Mouse (Mus musculus) intestine, postnatal 0 days (tissue): ENCODE data around the gene Smim20. TPM values are rescaled to one million over a fixed set of nuclear protein-coding genes. Genes with fewer than 3 reads are reported as not detected.

ENCODE experiments used
- ATAC-seq: fragments of 200-750 bp; cut with Nextera tagmentation; 2 replicates; pipeline ENCODE4 v1.8.0; 2017; ENCODE audit warnings: mild to moderate bottlenecking, moderate TSS enrichment, moderate library complexity
- H3K27ac ChIP-seq: fragments of 300-500 bp; sonication (generic); 2 replicates; pipeline ENCODE4 v1.5.1; 2014; ENCODE audit warnings: mild to moderate bottlenecking, low read depth, low read length, moderate library complexity
- H3K27me3 ChIP-seq: fragments of 300-500 bp; sonication (generic); replicated peaks from 2 replicates; pipeline ENCODE4 v1.6.1; 2014; ENCODE audit warnings: low read length, mixed read lengths; ENCODE audit not compliant: control insufficient read depth, insufficient read depth
- H3K36me3 ChIP-seq: fragments of 300-500 bp; sonication (generic); 2 replicates; pipeline ENCODE4 v1.6.1; 2014; ENCODE audit warnings: mild to moderate bottlenecking, moderate library complexity; ENCODE audit not compliant: control insufficient read depth, insufficient read depth
- H3K4me1 ChIP-seq: fragments of 300-500 bp; sonication (generic); replicated peaks from 2 replicates; pipeline ENCODE4 v1.6.1; 2014; ENCODE audit warnings: antibody characterized with exemption, low read length, mixed read lengths; ENCODE audit not compliant: control insufficient read depth, insufficient read depth
- H3K4me2 ChIP-seq: fragments of 300-500 bp; sonication (generic); replicated peaks from 2 replicates; pipeline ENCODE4 v1.6.1; 2014; ENCODE audit warnings: low read depth, mild to moderate bottlenecking, moderate library complexity
- H3K4me3 ChIP-seq: fragments of 300-500 bp; sonication (generic); 2 replicates; pipeline ENCODE4 v1.5.1; 2014; ENCODE audit warnings: low read depth, low read length
- H3K9ac ChIP-seq: fragments of 300-500 bp; sonication (generic); 2 replicates; pipeline ENCODE4 v1.6.1; 2014; ENCODE audit warnings: mild to moderate bottlenecking, low read depth, low read length
- H3K9me3 ChIP-seq: fragments of 300-500 bp; sonication (generic); 2 replicates; pipeline ENCODE4 v1.6.1; 2016; ENCODE audit warnings: mixed run types; ENCODE audit not compliant: control insufficient read depth
- CTCF ChIP-seq: sonication (generic); IDR thresholded peaks from 2 replicates; pipeline ENCODE4 v1.5.1; 2016; ENCODE audit warnings: low read depth, mild to moderate bottlenecking, control low read depth, antibody characterized with exemption, moderate library complexity
- WGBS: fragments of 180-500 bp; shearing (Covaris S2); extraction: QIAGEN DNeasy Blood & Tissue Kit; methylation state at CpG from one replicate; pipeline ENCODE4 v1.1.7; 2014; 5-methylcytosine and 5-hydroxymethylcytosine counted together
- polyA plus RNA-seq: library from polyadenylated mRNA; unstranded; fragments of >200 nt; fragmentation: Nextera tagmentation; extraction: Ambion mirVana; gene quantifications from 2 replicates; pipeline ENCODE4 v1.2.1, GENCODE M21; 2015

The Smim20 gene
- polyA plus RNA-seq, 1 experiment from 2014 or later = 162 TPM

DNA sequence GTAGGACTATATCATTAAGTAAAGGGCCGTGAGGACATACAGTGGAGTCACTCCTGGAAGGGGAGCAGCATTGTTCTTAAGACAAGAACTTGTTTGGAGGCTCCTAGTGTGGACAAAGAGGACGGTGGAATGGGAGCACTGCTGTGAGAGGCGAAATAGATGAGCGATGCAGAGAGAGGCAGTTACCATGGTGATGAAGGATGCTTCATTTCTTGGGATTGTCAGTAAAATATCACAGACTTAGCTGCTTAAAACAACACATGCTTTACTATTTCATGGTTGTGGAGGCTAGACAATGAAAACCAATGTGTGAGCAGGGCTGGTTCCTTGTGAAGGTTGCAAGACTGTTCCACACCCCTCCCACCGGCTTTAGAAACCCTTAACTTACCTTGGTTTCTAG lies 27.7 kb downstream of the Smim20 start:
- no peaks in the 10 kb centered on the region for H3K9me3 ChIP-seq
- no peak for TF ChIP-seq CTCF
- no peaks in the 10 kb centered on the region for H3K36me3 ChIP-seq
- no peaks in the 10 kb centered on the region for H3K27me3 ChIP-seq
- ATAC-seq = no peak
- H3K4me2 ChIP-seq = no peak overlapping the region
- no peak overlapping the region for H3K9ac ChIP-seq
- no peak overlapping the region for H3K27ac ChIP-seq
- 96% methylated on average over 5 of the region's 5 CpGs for WGBS
- H3K4me1 ChIP-seq = no peaks in the 10 kb centered on the region
- H3K4me3 ChIP-seq = no peak overlapping the region

DNA sequence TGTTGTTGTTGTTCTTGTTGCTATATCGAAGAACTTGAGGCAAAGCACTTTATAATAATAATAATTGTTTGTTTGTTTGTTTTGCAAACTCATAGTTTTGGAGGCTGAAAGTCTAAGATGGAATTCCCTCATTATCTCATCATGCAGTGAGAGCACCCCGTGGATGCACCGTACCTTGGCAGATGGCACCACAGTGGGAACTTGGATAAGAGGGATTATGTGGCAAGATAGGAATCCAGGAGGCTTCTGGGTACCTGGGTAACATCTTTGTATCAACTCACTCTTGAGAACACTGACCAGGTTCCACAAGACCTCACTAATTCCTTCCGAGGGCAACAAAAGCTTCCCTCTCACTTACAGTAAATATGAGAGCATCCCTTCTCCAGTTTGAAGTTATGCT lies 30.1 kb downstream of the Smim20 start:
- Histone ChIP-seq H3K9me3 (no peaks in the 10 kb centered on the region), H3K4me2 (no peak overlapping the region), H3K9ac (no peak overlapping the region), H3K36me3 (no peaks in the 10 kb centered on the region), H3K4me3 (no peak overlapping the region), H3K27ac (no peak overlapping the region), H3K4me1 (no peaks in the 10 kb centered on the region), H3K27me3 (no peaks in the 10 kb centered on the region)
- no peak for ATAC-seq
- no peak for TF ChIP-seq CTCF
- 94% methylated on average over 4 of the region's 4 CpGs for WGBS

DNA sequence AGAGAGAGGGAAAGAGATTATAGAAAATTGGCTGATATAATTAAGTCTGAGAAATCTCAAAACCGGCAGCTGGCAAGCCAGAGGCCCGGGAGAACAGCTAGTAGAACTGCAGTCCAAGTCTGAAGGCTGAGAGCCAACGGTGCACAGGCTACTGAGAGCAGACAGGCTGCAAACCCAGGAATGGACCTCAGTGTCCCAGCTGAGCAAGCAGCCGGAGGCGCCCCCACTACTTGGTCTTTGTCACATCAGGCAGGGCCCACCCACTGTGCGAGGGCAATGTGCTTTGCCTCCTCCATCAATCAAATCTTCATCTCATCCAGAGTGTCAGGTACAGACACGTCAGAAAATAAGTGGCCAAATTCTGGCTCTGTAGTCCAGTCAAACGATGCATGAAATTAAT lies 34.6 kb downstream of the Smim20 start:
- H3K36me3 ChIP-seq = no peaks in the 10 kb centered on the region
- H3K4me1 ChIP-seq = no peaks in the 10 kb centered on the region
- no peak overlapping the region for H3K4me2 ChIP-seq
- WGBS = 79% methylated on average over 8 of the region's 8 CpGs
- no peak overlapping the region for H3K4me3 ChIP-seq
- H3K9me3 ChIP-seq = no peaks in the 10 kb centered on the region
- H3K27me3 ChIP-seq = no peaks in the 10 kb centered on the region
- ATAC-seq = no peak
- no peak overlapping the region for H3K27ac ChIP-seq
- no peak overlapping the region for H3K9ac ChIP-seq
- TF ChIP-seq CTCF = no peak

DNA sequence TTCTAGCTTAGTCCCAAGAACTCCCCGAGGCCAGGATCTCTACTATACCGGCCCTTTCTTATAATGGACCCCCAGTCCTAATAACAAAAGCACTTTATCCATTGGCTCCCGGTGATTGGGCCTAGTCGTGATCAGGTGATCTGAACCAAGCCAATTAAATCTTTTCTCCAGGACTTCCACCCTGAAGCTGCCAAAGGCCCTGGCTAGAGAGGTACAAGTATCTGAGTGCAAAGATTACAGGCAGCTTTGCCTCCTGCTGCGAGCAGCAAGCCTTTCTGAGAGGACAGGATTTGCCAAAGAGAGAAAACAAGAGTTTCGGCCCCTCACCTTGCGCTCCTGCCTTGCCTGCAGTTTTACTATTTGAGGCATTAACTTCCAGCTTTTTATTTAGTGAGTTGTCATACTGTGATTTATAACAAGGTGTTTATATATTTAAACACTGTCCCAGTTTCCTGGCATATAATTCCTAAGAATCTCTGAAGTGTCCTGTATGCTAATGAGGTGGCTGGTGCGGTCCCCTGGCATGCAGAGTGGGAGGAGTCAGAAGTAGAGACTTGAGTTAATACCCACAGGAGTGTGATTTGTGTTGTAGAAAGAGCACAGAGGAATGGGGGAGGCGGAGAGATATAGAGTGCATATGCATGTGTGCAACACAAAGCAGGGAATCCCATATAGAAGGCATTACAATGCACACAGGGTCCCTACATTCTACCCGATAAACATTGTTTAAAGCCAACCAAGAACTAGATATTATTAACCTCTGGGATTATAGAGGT lies 36.2 kb downstream of the Smim20 start:
- Histone ChIP-seq H3K9me3 (no peaks in the 10 kb centered on the region), H3K4me2 (no peak overlapping the region), H3K4me3 (no peak overlapping the region), H3K27ac (no peak overlapping the region), H3K9ac (no peak overlapping the region), H3K4me1 (no peaks in the 10 kb centered on the region), H3K36me3 (no peaks in the 10 kb centered on the region), H3K27me3 (no peaks in the 10 kb centered on the region)
- WGBS = 82% methylated on average over 10 of the region's 10 CpGs
- ATAC-seq = no peak
- TF ChIP-seq CTCF = no peak

DNA sequence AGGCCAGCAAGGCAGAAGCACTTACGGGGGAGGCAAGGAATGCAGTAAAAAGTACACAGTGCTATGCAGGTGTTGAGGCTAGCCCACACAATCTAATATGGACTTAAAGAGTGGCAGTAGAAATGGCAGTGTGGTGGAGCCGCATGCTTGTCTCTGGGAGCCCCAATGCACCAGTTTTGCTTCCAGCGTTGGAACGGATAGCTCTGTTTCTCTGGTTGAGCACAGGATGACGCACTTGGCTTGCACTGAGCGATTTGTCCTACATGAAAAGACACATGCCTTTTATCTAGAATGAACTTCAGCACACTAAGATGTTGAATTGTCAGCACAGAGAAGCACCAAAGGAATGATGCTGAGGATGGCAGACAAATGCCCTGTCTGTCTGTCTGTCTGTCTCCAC lies 37.1 kb downstream of the Smim20 start:
- H3K36me3 ChIP-seq = no peaks in the 10 kb centered on the region
- no peak for ATAC-seq
- no peaks in the 10 kb centered on the region for H3K27me3 ChIP-seq
- no peaks in the 10 kb centered on the region for H3K9me3 ChIP-seq
- H3K27ac ChIP-seq = no peak overlapping the region
- no peak overlapping the region for H3K9ac ChIP-seq
- no peak overlapping the region for H3K4me3 ChIP-seq
- TF ChIP-seq CTCF = no peak
- H3K4me2 ChIP-seq = no peak overlapping the region
- H3K4me1 ChIP-seq = no peaks in the 10 kb centered on the region
- WGBS = 90% methylated on average over 6 of the region's 6 CpGs

DNA sequence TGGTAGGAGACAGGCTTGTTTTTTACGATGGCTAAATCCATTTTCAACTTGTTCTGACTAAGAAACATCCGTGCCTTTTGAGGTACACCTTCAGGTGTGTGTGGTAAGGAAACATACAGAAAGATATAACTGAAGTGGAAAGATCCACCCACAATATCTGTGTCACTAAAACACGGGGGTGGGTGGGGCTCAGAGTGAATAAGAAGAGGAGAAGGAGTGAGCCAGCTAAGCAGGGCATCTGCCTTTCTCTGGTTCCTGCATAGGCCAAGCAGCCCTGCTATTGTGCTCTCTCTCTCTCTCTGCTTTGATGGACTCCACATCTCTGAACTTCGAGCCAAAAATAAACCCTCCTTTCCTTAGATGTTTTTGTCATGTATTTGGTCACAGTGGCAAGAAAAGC lies 38.1 kb downstream of the Smim20 start:
- Histone ChIP-seq H3K4me1 (no peaks in the 10 kb centered on the region), H3K36me3 (no peaks in the 10 kb centered on the region), H3K9me3 (no peaks in the 10 kb centered on the region), H3K27ac (no peak overlapping the region), H3K4me2 (no peak overlapping the region), H3K4me3 (no peak overlapping the region), H3K27me3 (no peaks in the 10 kb centered on the region), H3K9ac (no peak overlapping the region)
- 61% methylated on average over 4 of the region's 4 CpGs for WGBS
- no peak for TF ChIP-seq CTCF
- ATAC-seq = no peak
